Mouse (Mus musculus): ENCODE data around the gene Dlg2.

DNA sequence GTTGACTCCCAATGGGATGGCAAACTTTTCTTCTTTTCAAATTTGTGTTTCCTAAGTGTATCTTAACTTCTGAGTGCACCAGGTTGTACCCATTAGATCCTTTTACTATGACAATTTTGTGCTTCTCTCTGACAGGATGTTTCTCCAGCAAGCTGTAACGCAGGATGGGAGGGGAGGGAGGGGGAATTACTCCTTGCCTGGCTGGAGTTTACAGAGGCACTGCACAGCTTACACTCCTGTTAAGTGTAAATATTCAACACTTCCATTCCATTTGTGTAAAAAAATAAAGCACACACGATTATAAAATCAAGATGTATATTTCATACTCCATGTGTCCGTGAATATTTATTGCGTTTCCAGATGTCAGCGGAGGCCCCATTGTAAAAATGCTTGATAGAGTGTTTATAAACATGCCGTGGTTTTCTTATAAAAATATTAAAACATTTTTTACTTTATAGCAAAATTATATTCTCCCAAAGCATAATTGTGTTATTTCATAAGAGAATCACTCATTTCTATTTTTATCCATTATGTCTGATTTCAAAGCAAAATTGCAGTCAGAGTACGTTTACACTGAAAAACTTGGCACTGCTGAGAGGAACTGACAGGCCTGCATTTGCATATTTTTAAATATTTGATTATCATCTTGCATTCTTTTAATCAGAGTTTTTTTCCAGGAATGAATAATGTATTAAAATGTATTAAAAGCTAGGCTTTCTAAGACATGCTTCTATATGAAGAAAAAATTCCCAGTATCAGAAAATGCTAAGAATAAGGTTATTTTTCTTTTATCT lies 1972.5 kb downstream of the Dlg2 start:
- no peak for TF ChIP-seq CTCF (IDR thresholded peaks at IDR 0.05; ENCODE audit: low read depth, low read length)
- no peak for TF ChIP-seq POLR2A (IDR thresholded peaks at IDR 0.05; ENCODE audit: borderline replicate concordance, low read depth, low read length)

Measured in bone marrow macrophage, adult 2 months (primary cell).